Mouse (Mus musculus) layer of hippocampus, adult 11-12 months (tissue): ENCODE data around the gene Ptpn23.
"Not testable (repeated sequence)": the region's sequence is repeated elsewhere in the genome, so short reads cannot be mapped to it uniquely, and the experiment has no call there.

Source experiments
- DNase-seq: peaks from one replicate; pipeline ENCODE4 v3.0.0; 2022; ENCODE audit warnings: low spot score

Gene Ptpn23

DNA sequence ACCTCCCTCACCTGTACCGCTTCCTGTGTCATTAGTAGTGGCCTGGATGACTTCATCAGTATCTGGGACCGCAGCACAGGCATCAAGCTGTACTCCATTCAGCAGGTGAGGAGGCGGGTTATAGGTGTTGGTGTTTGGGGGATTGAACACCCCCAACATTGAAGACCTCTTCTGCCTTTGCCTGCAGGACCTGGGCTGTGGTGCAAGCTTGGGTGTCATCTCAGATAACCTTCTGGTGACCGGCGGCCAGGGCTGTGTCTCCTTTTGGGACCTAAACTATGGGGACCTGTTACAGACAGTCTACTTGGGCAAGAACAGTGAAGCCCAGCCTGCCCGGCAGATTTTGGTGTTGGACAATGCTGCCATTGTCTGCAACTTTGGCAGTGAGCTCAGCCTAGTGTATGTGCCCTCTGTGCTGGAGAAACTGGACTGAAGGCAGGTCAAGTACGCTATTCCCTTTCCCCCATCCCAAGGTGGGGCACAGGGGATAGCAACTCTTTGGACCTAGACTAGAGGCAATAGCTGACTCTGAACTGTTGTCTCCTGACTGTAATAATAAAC, 23.6 kb downstream of the Ptpn23 start:
- DNase-seq: no peak

DNA sequence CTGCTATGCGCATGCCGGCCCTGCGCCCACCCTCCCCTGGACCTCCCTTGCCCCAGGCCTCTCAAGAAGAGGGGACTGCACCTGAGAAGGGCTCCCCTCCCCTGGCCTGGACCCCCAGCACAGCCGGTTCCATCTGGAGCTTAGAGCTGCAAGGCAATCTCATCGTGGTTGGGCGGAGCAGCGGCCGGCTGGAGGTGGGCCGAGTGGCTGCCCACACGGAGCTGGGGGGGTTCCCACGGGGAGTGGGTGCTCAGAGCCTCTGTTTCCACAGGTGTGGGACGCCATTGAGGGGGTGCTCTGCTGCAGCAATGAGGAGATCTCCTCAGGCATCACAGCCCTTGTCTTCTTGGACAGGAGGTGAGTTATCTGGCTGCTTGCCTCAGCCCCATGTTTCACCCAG, 26.7 kb downstream of the Ptpn23 start:
- DNase-seq: no peak

DNA sequence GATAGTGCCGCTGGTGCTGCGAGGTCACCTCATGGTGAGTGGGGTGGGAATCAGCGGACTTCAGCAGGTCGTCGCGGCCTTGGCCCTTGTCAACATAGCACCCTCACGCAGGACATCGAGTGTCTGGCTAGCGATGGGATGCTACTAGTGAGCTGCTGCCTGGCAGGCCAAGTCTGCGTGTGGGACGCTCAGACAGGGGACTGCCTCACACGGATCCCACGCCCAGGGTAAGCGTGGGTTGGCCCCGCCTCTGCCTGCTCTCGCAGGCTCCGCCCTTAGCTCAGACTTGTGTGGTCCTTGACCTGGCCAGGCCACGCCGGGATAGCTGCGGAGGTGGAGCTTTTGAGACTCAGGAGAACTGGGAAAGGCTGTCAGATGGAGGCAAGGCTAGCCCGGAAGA, 27.4 kb downstream of the Ptpn23 start:
- DNase-seq: no peak

DNA sequence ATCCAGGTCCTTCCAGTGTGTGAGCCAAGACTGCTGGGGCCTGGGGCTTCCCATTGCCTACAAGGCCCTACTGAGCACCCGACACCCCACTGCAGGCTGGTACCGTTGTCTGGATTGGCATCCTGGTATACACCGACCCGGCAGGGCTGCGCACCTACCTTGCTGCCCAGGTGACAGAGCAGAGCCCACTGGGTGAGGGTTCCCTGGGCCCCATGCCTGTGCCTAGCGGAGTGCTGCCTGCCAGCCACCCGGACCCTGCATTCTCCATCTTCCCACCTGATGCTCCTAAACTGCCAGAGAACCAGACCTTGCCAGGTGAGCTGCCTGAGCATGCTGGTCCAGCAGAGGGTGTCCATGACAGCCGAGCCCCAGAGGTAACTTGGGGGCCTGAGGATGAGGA, 28.7 kb downstream of the Ptpn23 start:
- no peak for DNase-seq

DNA sequence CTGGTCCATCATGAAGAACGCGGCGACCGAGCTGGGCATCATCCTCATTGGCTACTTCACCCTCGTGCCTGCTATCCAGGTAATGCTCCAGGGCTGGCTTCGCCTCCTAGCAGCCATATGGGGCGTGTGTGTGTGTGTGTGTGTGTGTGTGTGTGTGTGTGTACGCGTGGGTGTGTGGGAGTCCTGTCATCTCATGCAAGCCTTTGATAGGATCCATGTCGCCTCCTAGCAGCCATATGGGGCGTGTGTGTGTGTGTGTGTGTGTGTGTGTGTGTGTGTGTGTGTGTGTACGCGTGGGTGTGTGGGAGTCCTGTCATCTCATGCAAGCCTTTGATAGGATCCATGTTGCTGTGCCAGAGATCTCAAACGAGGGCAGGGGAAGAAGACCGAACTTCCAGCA, 30.4 kb downstream of the Ptpn23 start:
- not testable (repeated sequence) for DNase-seq

DNA sequence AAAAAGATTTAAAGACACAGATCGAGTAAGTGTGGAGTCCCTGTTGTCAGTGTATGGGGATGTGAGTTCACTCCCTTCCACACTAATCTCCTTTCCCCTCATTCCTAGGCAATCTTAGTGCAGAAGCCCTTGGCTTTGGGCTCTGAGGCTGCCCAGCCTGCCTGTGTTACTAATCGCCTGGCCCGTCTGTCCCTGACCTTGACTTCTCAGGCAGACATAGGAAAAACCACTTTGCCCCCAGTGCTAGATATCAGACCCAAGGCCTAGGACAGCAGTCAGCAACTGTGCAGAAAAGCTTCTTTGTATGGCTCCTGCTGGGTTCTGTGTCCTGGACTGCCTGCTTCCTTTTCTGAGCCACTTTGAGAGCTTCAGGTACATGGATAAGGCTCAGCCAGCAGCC, 32.3 kb downstream of the Ptpn23 start:
- DNase-seq: no peak

DNA sequence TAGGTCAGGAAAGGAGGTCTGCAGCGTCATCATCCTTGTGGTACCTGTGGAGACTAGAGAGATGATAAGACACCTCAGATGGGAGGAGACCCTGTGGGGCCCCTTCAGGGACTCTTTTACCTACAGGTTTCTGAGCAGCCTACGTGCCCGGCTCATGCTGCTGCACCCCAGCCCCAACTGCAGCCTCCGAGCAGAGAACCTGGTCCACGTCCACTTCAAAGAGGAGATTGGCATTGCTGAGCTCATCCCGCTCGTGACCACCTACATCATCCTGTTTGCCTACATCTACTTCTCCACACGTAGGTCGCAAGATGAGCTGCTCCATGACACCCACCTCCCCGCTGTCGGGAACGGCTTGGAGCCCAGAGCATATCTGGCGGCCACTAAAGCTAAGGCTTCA, 34.1 kb downstream of the Ptpn23 start:
- no peak for DNase-seq

DNA sequence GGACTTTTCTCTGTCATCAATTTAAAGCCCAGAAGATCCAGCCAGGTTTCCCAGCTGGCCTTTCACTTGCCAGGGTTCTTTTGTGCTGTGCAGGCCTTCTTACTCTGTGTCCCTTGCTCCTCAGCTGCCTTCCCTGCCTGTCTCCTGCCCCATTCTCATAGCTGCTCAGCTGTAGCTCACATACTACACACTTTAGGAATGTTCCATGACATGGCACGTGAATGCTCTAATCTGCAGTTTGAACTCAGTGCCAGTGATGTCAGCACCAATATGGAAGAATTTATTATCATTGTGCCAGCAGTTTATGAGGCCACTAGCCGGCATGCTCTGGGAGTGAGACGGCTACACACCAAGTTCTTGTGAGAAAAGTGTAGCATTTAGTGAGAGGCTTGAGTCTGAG, 38.2 kb downstream of the Ptpn23 start:
- DNase-seq: no peak

DNA sequence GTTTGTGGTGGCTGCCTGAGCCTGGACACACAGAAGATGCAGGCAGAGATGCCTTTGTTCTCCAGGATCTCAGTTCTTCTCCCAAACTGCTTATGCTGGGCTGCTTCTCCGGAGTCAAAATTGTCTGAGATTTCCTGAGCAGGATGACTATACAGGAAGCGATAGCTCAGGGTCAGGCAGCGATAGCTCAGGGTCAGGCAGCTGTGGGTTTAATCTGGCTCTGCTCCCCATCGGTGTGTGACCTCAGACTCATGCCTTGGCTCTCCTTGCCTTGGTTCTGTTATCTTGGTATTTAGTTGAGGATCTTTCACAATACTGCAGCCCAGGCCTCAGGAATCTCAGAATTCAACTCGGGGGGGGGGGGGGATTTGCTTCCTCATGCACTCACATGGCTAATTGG, 41.3 kb downstream of the Ptpn23 start:
- DNase-seq: no peak

DNA sequence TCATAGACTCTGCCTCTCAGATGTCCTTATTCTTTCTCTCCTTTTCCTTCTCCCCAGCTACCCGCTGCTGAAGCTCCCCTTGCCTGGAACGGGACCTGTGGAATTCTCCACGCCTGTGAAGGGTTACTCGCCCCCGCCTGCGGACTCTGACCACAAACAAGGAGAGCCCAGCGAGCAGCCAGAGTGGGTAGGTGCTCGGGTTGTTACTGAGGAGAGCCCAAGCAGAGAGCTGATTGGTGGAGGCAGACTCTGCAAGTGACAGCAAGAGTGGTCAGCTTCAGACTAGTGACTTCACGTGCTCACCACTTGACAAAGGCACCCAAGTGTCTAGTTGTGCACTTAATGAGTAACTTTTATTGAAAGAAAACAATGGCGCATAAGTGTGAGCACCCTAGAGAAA, 45.7 kb downstream of the Ptpn23 start:
- DNase-seq: no peak

DNA sequence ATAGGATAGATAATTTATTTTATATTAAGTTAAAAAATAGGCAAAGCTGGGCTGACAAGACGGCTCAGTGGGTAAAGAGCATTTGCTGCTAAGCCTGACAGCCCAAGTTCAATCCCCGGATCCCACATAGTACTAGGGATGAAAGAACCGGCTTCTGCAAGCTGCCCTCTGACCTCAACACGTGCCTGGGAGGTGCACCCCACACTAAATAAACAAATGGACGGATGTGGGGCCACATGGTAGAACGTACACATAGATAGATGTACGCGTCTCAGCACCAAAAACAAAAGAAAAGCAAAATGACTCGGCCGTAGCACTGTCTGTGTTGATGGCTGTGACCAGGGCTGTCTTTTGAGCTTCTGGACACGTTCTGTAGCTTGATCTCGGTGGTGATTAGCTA, 46.7 kb downstream of the Ptpn23 start:
- no peak for DNase-seq

DNA sequence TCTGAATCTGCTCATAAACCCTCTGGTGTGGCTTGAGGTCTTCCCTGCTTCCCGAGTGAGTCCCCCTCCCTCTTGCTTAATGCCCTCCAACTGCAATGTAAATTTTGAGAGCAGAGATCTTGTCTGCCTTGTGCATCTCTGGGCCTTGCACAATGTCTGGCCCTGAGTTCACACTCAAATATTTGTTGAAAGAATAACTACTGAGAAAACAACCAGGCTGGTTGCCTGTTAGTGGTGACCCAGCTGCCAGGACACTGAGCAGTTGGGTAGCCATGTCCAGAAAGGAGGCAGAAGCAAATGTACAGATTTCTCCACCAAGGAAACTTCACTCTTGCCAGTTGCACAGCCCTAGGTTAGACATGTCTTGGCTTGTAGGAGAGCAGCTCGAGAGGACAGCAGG, 49.7 kb downstream of the Ptpn23 start:
- DNase-seq: no peak

DNA sequence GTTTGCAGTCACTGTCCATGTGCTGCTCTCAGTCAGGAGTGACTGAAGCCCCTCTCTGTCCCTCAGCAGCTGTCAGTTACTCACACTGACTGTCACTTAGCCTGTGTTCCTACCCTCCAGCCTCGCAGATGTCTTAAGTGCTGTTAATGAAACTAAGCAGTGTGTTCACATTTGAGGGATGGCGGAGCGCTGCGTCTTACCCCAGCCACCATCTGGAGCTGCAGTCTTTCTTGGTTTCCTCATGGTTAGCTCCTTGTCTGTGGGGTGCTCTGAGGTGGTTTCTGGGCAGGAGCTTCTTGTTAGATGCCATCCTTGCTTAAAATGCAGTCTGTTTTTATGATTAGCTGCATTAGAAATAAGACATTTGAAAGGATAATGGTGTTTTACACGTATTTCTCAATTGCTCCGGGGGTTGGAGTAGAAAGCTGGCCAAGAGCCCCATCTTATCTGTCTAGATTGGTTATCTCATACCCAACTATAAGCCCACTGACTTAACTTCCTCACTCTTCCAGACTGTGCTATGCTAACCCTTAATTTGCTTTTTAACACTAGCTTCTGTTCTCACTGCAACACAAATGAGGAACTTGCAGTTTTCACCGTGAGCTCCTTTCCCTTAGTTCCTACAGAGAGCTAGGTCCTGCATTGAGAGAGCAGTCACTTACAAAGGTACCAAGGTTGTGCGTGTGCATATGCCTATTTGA, 55.9 kb downstream of the Ptpn23 start:
- no peak for DNase-seq

DNA sequence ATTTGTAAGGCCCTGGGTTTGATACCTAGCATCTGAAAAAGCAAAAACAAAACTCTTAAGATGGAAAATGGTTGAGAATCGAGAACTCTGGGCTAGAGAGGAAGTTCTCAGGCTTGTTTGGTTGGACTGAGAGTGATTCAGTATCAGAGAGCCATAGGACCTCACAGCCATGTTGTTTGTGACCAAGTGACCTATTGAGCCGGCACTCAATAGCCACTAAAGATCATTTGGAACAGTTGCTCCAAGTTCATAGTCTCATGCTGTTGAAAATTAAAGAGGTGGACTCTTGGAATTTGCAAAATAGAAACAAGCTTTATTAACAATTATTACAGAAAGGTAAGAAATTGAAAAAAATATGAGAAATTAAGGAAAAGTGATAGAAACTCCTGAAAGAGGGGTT, 56.7 kb downstream of the Ptpn23 start:
- DNase-seq: no peak

DNA sequence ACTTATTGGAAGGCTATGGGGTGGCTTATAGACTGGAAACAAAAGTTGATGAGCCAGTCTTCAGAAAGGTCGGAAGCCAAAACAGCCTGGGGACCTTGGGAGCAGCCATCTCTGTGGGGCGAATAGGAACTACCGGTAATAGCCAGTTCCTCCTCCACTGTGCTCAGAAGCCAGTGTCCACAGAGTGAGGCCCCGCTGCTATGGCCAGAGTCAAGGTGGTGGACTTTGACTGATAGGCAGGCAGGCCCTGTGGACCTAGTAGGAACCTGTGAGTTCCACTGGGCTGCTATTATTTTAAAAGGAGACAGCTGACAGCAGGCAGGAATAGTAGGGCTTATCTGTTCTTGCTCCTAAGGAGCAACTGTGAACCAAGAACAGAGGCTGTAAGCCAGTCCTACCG, 57.4 kb downstream of the Ptpn23 start:
- no peak for DNase-seq

DNA sequence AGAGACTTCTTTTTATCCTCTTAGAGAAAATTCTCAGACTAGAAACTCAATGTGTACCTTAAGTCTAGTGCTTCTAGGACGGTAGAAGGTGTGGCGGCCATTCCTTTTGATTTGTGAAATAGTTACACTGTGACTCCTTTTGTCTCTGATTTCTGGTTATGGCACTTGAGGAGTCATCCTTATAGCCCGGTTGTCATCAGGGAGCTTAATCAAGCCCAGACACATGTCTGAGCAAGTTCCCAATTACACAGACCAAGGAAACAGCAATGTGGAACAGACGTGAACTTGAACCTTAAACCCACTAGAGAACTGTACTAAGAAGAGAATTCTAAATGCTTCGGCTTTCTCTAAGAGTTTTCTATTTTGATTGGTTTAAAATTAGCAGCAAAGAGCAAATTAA, 57.8 kb downstream of the Ptpn23 start:
- no peak for DNase-seq

DNA sequence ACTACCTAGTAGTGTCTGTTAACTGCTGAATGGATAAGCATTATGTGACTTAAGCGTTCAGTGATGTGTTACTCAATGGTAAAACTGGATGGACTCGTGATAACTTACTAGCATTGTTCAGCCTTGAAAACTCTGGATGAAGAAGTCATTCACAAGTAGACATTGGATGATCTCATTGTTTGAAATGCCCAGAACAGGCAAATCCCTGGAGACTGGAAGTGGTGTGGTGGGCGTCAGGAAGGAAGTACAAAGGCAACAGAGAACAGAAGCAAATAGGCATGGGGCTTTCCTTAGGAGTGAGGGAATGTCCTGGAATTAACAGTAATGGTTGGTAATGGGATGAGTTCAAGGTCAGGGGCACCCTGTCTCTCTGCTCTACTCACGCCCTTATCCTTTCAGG, 59.1 kb downstream of the Ptpn23 start:
- no peak for DNase-seq

DNA sequence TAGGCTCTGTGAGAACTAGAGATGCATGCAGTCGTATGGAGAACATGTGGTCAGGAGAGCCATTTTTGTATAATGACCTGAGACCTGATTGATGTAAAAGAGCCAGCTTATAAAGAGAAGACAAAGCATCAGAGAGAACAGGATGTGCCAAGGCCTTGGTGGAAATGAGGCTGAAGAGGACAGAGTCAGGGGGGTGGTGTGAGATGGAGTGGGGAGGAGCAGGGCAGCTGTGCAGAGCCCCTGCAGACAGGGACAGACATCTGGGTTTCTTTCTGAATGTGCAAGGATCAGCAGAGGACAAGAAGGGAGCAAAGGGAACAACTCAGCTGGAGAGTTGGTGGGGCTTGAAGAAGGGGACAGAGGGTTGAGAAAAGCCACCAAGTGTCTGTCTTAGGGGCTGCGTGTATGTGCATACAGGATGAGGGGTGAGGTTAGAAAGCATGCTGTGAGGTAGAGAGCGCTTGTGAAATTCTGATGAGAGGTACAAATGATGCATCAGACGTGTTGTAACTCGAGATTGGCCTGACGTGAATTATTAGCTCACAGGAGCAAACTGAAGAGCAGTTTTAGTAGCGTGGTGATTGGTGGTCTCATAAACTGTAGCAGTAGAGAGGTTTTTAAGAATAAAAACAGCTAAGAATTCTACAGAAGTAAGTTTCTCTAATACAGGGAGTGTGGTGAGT, 62.8 kb downstream of the Ptpn23 start:
- DNase-seq: no peak

DNA sequence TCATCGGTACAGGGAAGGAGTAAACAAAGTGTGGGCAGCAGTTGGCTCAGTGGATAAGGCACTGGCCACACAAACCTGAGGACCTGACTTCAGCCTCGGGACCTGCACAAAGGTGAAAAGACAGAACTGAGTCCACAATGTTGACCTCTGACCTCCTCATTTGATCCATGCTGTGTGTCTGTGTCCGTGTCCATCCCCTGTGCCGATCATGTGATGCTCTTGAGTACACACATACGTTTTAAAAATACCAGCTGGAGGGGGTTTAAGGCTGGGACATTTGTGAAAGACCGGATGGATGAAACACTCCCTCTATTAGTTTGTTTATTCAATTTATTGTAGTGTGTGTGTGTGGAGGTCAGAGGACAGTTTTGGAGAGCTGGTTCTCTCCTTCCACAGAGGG, 64.2 kb downstream of the Ptpn23 start:
- DNase-seq: no peak

DNA sequence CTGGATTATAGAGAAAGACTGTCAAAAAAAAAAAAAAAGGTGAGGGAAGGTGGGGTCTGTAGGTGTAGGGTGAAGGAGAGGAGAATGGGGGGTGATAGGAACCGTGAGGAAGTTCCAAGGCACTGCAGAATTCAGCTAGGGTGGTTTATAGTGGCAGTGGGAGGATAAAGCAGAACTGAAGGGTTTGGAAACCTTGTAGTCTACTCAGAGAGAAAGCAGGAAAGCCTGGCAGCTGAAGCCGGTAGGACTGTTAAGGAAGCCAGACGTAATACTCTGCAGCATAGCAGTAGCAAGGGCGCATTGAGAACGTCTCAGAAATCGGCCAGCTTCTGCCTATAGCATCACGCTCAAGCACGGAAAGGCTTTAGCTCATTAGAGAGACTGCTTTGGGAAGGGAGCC, 66.0 kb downstream of the Ptpn23 start:
- DNase-seq: no peak

DNA sequence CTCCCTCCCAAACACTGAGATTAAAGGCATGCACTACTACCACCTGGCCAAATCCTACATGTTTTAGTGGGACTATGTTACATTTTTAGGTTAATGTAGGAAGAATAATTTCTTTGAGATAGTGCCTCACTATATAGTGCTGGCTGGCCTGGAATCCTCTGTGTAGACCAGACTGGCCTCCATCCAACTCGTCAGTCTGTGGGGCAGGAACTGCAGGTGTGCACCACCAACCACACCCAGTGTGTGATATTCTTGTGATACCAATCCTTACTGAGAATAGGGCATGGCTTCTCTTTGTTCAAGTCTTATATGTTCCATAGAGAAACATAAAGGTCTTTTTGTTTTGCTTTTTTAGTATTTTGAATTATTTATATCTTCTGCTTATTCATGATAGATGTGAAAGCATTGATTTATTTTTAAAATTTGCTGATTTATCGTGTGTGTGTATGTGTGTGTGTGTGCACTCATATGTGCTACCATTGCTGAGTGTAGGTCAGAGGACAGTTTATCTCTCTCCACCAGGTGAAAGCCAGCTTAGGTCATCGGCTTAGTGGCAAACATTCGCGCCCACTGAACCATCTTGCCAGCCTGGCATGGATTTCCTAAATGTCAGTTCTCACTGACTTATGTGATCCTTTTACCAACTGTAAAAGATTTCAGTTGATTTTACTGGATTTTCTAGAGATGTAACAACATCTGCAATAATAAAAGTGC, 67.8 kb downstream of the Ptpn23 start:
- no peak for DNase-seq
